9 mouse cellular contexts compared by ENCODE assay signal in the genomic region with DNA sequence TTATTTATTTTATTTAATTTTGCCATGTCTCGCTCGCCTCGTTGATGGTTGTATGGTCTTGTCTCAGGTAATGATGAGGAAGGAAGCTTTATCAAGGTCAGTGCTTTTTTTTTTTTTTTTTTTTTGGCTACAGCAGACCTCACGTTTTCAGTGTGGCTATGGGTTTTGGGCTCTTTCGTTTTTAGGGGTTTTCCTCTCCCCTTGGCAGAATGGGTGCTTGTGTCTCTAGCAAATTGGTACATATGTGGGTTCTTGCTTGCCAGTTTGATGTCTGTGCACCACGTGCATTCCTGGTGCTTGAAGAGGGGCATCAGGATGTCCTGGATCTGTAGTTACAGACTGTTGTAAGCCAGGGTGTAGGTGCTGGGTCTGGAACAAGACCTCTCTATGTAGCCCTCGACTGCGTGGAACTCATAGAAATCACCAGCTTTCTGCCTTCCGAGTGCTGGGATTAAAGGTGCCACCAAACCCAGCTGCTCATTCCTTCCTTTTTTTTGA. TPM values are rescaled to one million over a fixed set of nuclear protein-coding genes. Genes with fewer than 3 reads are reported as not detected.
DNase-seq lines count a peak whose midpoint lies in the region; ATAC-seq lines count a peak whose summit lies in the region.
"Had no signal": no experiment of that assay in that cellular context is flagged by ENCODE, and none has a peak within 500 bp of the region (broad histone marks: within the 10 kb centered on the region; RNA-seq: fewer than 3 reads in every experiment).

No protein-coding gene starts in this region.

- 53% methylated on average over 9 of the region's 9 CpGs for WGBS in kidney, embryonic 15.5 days
- 60% methylated on average over 9 of the region's 9 CpGs for WGBS in embryonic facial prominence, embryonic 10.5 days
- WGBS in intestine, embryonic 15.5 days, result 47% methylated on average over 9 of the region's 9 CpGs
- WGBS in neural tube, embryonic 12.5 days, result 58% methylated on average over 9 of the region's 9 CpGs

- DNase-seq in kidney, adult 8-10 months, result no peak
- no peak for DNase-seq in embryonic facial prominence, embryonic 10.5 days (ENCODE audit: low spot score)
- no peak for DNase-seq in frontal cortex, postnatal 14 days (ENCODE audit: low spot score in 2 of 2)
- no peak for DNase-seq in urinary bladder, adult 2 months (ENCODE audit: low spot score)
- no peak for DNase-seq in cerebellum, adult 11 months
- DNase-seq: right cerebral cortex, adult 18-20 months had no signal

- peak overlapping the region; percentile 90 for H3K9ac ChIP-seq in kidney, embryonic 15.5 days
- H3K9ac ChIP-seq in intestine, embryonic 15.5 days, result peak overlapping the region; percentile 75
- H3K9ac ChIP-seq in neural tube, embryonic 12.5 days, result peak overlapping the region; percentile 87; the same call in 1 of the 2 replicates

- peaks cover 24% of the 10 kb centered on the region for H3K36me3 ChIP-seq in kidney, embryonic 15.5 days
- peaks cover 46% of the 10 kb centered on the region for H3K36me3 ChIP-seq in embryonic facial prominence, embryonic 10.5 days (replicated peaks)
- H3K36me3 ChIP-seq in intestine, embryonic 15.5 days, result no peaks in the 10 kb centered on the region
- peaks cover 14% of the 10 kb centered on the region for H3K36me3 ChIP-seq in neural tube, embryonic 12.5 days

- H3K4me3 ChIP-seq in kidney, embryonic 15.5 days (replicated peaks), result peak overlapping the region; percentile 99
- peak overlapping the region; percentile 79 for H3K4me3 ChIP-seq in embryonic facial prominence, embryonic 10.5 days
- peak overlapping the region; percentile 80 for H3K4me3 ChIP-seq in intestine, embryonic 15.5 days (replicated peaks)
- H3K4me3 ChIP-seq in neural tube, embryonic 12.5 days, result peak overlapping the region; percentile 92

- H3K4me2 ChIP-seq in kidney, embryonic 15.5 days, result peak overlapping the region; percentile 85
- peak overlapping the region; percentile 92 for H3K4me2 ChIP-seq in intestine, embryonic 15.5 days (replicated peaks)
- H3K4me2 ChIP-seq in neural tube, embryonic 12.5 days (replicated peaks), result peak overlapping the region; percentile 93

- H3K27ac ChIP-seq in kidney, embryonic 15.5 days, result no peak overlapping the region
- peak overlapping the region; percentile 89; the same call in 1 of the 2 replicates for H3K27ac ChIP-seq in embryonic facial prominence, embryonic 10.5 days (replicated peaks)
- H3K27ac ChIP-seq in intestine, embryonic 15.5 days, result no peak overlapping the region
- no peak overlapping the region for H3K27ac ChIP-seq in neural tube, embryonic 12.5 days

- no peak for ATAC-seq in kidney, embryonic 15.5 days (replicated peaks; ENCODE audit: low FRiP score)
- ATAC-seq in intestine, embryonic 15.5 days, result no peak
- ATAC-seq in neural tube, embryonic 12.5 days (ENCODE audit: low FRiP score, low read depth), result no peak

- peaks cover 27% of the 10 kb centered on the region for H3K4me1 ChIP-seq in kidney, embryonic 15.5 days
- peaks cover 24% of the 10 kb centered on the region for H3K4me1 ChIP-seq in embryonic facial prominence, embryonic 10.5 days
- peaks cover 19% of the 10 kb centered on the region for H3K4me1 ChIP-seq in intestine, embryonic 15.5 days (replicated peaks)
- H3K4me1 ChIP-seq in neural tube, embryonic 12.5 days, result peaks cover 19% of the 10 kb centered on the region

- H3K27me3 ChIP-seq in kidney, embryonic 15.5 days, result no peaks in the 10 kb centered on the region
- no peaks in the 10 kb centered on the region for H3K27me3 ChIP-seq in embryonic facial prominence, embryonic 10.5 days (replicated peaks; ENCODE audit: low read depth, poor library complexity, severe bottlenecking)
- no peaks in the 10 kb centered on the region for H3K27me3 ChIP-seq in intestine, embryonic 15.5 days (replicated peaks)
- H3K27me3 ChIP-seq in neural tube, embryonic 12.5 days (replicated peaks), result no peaks in the 10 kb centered on the region

- H3K9me3 ChIP-seq in kidney, embryonic 15.5 days (replicated peaks), result no peaks in the 10 kb centered on the region
- no peaks in the 10 kb centered on the region for H3K9me3 ChIP-seq in embryonic facial prominence, embryonic 10.5 days
- H3K9me3 ChIP-seq in intestine, embryonic 15.5 days, result no peaks in the 10 kb centered on the region
- no peaks in the 10 kb centered on the region for H3K9me3 ChIP-seq in neural tube, embryonic 12.5 days

RNA-seq across cellular contexts. Expression of a gene that starts 1.3 kb away (rescaled TPM):
- 43.7 and 44.5 TPM in 2 replicates for polyA plus RNA-seq in kidney, embryonic 15.5 days (2015; fragmentation: Nextera tagmentation; extraction: Ambion mirVana)
- 49.4 and 53.7 TPM in 2 replicates for polyA plus RNA-seq in embryonic facial prominence, embryonic 10.5 days (2016; fragmentation: Nextera tagmentation; extraction: Ambion mirVana)
- 46.3 and 48.0 TPM in 2 replicates for polyA plus RNA-seq in intestine, embryonic 15.5 days (2015; fragmentation: Nextera tagmentation; extraction: Ambion mirVana)
- polyA plus RNA-seq in neural tube, embryonic 12.5 days (2016; fragmentation: Nextera tagmentation; extraction: Ambion mirVana), result 49.9 TPM in 2 replicates
- polyA plus RNA-seq in urinary bladder, adult 2 months (2012; rRNA removed), result 15.8 and 17.2 TPM in 2 replicates

RNA-seq across cellular contexts. Expression of a gene that starts 13.6 kb away (rescaled TPM):
- polyA plus RNA-seq in kidney, embryonic 15.5 days (2015; fragmentation: Nextera tagmentation; extraction: Ambion mirVana), result 51.2 and 55.6 TPM in 2 replicates
- 74.1 and 74.8 TPM in 2 replicates for polyA plus RNA-seq in embryonic facial prominence, embryonic 10.5 days (2016; fragmentation: Nextera tagmentation; extraction: Ambion mirVana)
- polyA plus RNA-seq in intestine, embryonic 15.5 days (2015; fragmentation: Nextera tagmentation; extraction: Ambion mirVana), result 55.1 and 58.1 TPM in 2 replicates
- polyA plus RNA-seq in neural tube, embryonic 12.5 days (2016; fragmentation: Nextera tagmentation; extraction: Ambion mirVana), result 116 and 119 TPM in 2 replicates
- 106 and 115 TPM in 2 replicates for polyA plus RNA-seq in urinary bladder, adult 2 months (2012; rRNA removed)

RNA-seq across cellular contexts. Expression of a gene that starts 52.7 kb away (rescaled TPM):
- 6.7 and 8.5 TPM in 2 replicates for polyA plus RNA-seq in kidney, embryonic 15.5 days (2015; fragmentation: Nextera tagmentation; extraction: Ambion mirVana)
- 0.91 and 1.0 TPM in 2 replicates for polyA plus RNA-seq in embryonic facial prominence, embryonic 10.5 days (2016; fragmentation: Nextera tagmentation; extraction: Ambion mirVana)
- polyA plus RNA-seq in intestine, embryonic 15.5 days (2015; fragmentation: Nextera tagmentation; extraction: Ambion mirVana), result 2.5 and 3.8 TPM in 2 replicates
- 1.7 and 1.8 TPM in 2 replicates for polyA plus RNA-seq in neural tube, embryonic 12.5 days (2016; fragmentation: Nextera tagmentation; extraction: Ambion mirVana)
- polyA plus RNA-seq in urinary bladder, adult 2 months (2012; rRNA removed), result 1.4 and 2.4 TPM in 2 replicates

RNA-seq across cellular contexts. Expression of a gene that starts 53.3 kb away (rescaled TPM):
- 165 and 174 TPM in 2 replicates for polyA plus RNA-seq in kidney, embryonic 15.5 days (2015; fragmentation: Nextera tagmentation; extraction: Ambion mirVana)
- polyA plus RNA-seq in embryonic facial prominence, embryonic 10.5 days (2016; fragmentation: Nextera tagmentation; extraction: Ambion mirVana), result 114 and 122 TPM in 2 replicates
- polyA plus RNA-seq in intestine, embryonic 15.5 days (2015; fragmentation: Nextera tagmentation; extraction: Ambion mirVana), result 173 and 204 TPM in 2 replicates
- 132 and 136 TPM in 2 replicates for polyA plus RNA-seq in neural tube, embryonic 12.5 days (2016; fragmentation: Nextera tagmentation; extraction: Ambion mirVana)
- 96.2 and 97.4 TPM in 2 replicates for polyA plus RNA-seq in urinary bladder, adult 2 months (2012; rRNA removed)
